Mouse (Mus musculus): ENCODE results near the gene Crebrf. TPM values are rescaled to one million over a fixed set of nuclear protein-coding genes. Genes with fewer than 3 reads are reported as not detected.
A peak's percentile ranks its signal among the peaks of the same experiment; 100 is the strongest.

The Crebrf gene
- polyA plus RNA-seq, 1 experiment, result 9.1 TPM

GRCm38 (mm10) chr17:26694171-26694570 lies 21.3 kb upstream of the Crebrf start:
- no peak overlapping the region for H3K27ac ChIP-seq (ENCODE audit: insufficient read depth, low read depth, low read length)
- no peak for DNase-seq
- WGBS, result 49% methylated on average over 7 of the region's 7 CpGs
- no peaks in the 10 kb centered on the region for H3K27me3 ChIP-seq (replicated peaks; ENCODE audit: control insufficient read depth, insufficient read depth, low read length)
- no peaks in the 10 kb centered on the region for H3K36me3 ChIP-seq (ENCODE audit: control insufficient read depth, insufficient read depth, low read length)
- no peak overlapping the region for H3K4me3 ChIP-seq (ENCODE audit: insufficient read depth, low read depth, low read length)
- H3K4me1 ChIP-seq (ENCODE audit: control insufficient read depth, insufficient read depth, low read length), result peaks cover 16% of the 10 kb centered on the region
- TF ChIP-seq POLR2A (IDR thresholded peaks at IDR 0.05; ENCODE audit: low read depth, low read length) (no peak), CTCF (conservative IDR thresholded peaks at IDR 0.05; ENCODE audit: insufficient read depth, insufficient read length, low read depth, low read length) (no peak)

GRCm38 (mm10) chr17:26695193-26695592 lies 20.3 kb upstream of the Crebrf start:
- WGBS, result 95% methylated on average over 3 of the region's 3 CpGs
- no peak for DNase-seq
- no peak overlapping the region for H3K4me3 ChIP-seq (ENCODE audit: insufficient read depth, low read depth, low read length)
- H3K27me3 ChIP-seq (replicated peaks; ENCODE audit: control insufficient read depth, insufficient read depth, low read length), result no peaks in the 10 kb centered on the region
- TF ChIP-seq POLR2A (IDR thresholded peaks at IDR 0.05; ENCODE audit: low read depth, low read length) (no peak), CTCF (conservative IDR thresholded peaks at IDR 0.05; ENCODE audit: insufficient read depth, insufficient read length, low read depth, low read length) (no peak)
- H3K4me1 ChIP-seq (ENCODE audit: control insufficient read depth, insufficient read depth, low read length), result peaks cover 14% of the 10 kb centered on the region
- no peak overlapping the region for H3K27ac ChIP-seq (ENCODE audit: insufficient read depth, low read depth, low read length)
- no peaks in the 10 kb centered on the region for H3K36me3 ChIP-seq (ENCODE audit: control insufficient read depth, insufficient read depth, low read length)

DNA sequence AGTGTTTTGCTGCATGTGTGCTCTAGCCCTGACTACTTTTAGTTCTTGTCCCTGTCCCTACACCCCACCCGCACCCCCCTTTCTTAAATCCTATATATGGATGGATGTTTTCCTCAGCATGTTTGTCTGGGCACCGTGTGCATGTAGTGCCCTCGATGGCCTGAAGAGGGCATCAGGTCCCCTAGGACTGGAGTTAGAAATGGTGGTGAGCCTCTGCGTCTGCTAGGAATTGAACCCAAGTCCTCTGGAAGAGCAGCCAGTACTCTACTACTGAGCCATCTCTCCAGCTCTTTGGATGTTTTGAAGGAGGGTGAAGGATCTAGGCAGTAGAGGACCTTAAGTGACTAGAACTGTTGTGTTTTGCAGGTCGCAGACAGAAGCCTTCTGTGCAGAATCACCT lies 16.6 kb upstream of the Crebrf start:
- Histone ChIP-seq H3K27me3 (replicated peaks; ENCODE audit: control insufficient read depth, insufficient read depth, low read length) (no peaks in the 10 kb centered on the region), H3K27ac (ENCODE audit: insufficient read depth, low read depth, low read length) (no peak overlapping the region), H3K36me3 (ENCODE audit: control insufficient read depth, insufficient read depth, low read length) (no peaks in the 10 kb centered on the region; the same call in 1 of the 2 replicates), H3K4me1 (ENCODE audit: control insufficient read depth, insufficient read depth, low read length) (0 out of 2 replicates have a peak, but pooled peaks cover under 1% of the 10 kb centered on the region), H3K4me3 (ENCODE audit: insufficient read depth, low read depth, low read length) (no peak overlapping the region)
- 87% methylated on average over 5 of the region's 5 CpGs for WGBS
- no peak for DNase-seq
- TF ChIP-seq CTCF (conservative IDR thresholded peaks at IDR 0.05; ENCODE audit: insufficient read depth, insufficient read length, low read depth, low read length) (peak; percentile 65), POLR2A (IDR thresholded peaks at IDR 0.05; ENCODE audit: low read depth, low read length) (no peak)

- Histone ChIP-seq H3K4me1 (ENCODE audit: control insufficient read depth, insufficient read depth, low read length) (no peaks in the 10 kb centered on the region), H3K27me3 (replicated peaks; ENCODE audit: control insufficient read depth, insufficient read depth, low read length) (no peaks in the 10 kb centered on the region), H3K36me3 (ENCODE audit: control insufficient read depth, insufficient read depth, low read length) (no peaks in the 10 kb centered on the region; the same call in 1 of the 2 replicates), H3K4me3 (ENCODE audit: insufficient read depth, low read depth, low read length) (no peak overlapping the region), H3K27ac (ENCODE audit: insufficient read depth, low read depth, low read length) (no peak overlapping the region)
- TF ChIP-seq POLR2A (IDR thresholded peaks at IDR 0.05; ENCODE audit: low read depth, low read length) (no peak), CTCF (conservative IDR thresholded peaks at IDR 0.05; ENCODE audit: insufficient read depth, insufficient read length, low read depth, low read length) (no peak)
- WGBS, result 72% methylated on average over 10 of the region's 10 CpGs
- peak; percentile 58 for DNase-seq
Observed at GRCm38 (mm10) chr17:26699819-26700616, 15.4 kb upstream of the Crebrf start.

GRCm38 (mm10) chr17:26701565-26701964 lies 13.9 kb upstream of the Crebrf start:
- TF ChIP-seq CTCF (conservative IDR thresholded peaks at IDR 0.05; ENCODE audit: insufficient read depth, insufficient read length, low read depth, low read length) (no peak), POLR2A (IDR thresholded peaks at IDR 0.05; ENCODE audit: low read depth, low read length) (no peak)
- Histone ChIP-seq H3K27ac (ENCODE audit: insufficient read depth, low read depth, low read length) (no peak overlapping the region), H3K27me3 (replicated peaks; ENCODE audit: control insufficient read depth, insufficient read depth, low read length) (no peaks in the 10 kb centered on the region), H3K4me1 (ENCODE audit: control insufficient read depth, insufficient read depth, low read length) (no peaks in the 10 kb centered on the region), H3K4me3 (ENCODE audit: insufficient read depth, low read depth, low read length) (no peak overlapping the region), H3K36me3 (ENCODE audit: control insufficient read depth, insufficient read depth, low read length) (no peaks in the 10 kb centered on the region; the same call in 1 of the 2 replicates)
- DNase-seq, result no peak
- 86% methylated on average over 13 of the region's 13 CpGs for WGBS

GRCm38 (mm10) chr17:26702621-26703020 lies 12.8 kb upstream of the Crebrf start:
- Histone ChIP-seq H3K27me3 (replicated peaks; ENCODE audit: control insufficient read depth, insufficient read depth, low read length) (no peaks in the 10 kb centered on the region), H3K27ac (ENCODE audit: insufficient read depth, low read depth, low read length) (no peak overlapping the region), H3K4me3 (ENCODE audit: insufficient read depth, low read depth, low read length) (no peak overlapping the region), H3K4me1 (ENCODE audit: control insufficient read depth, insufficient read depth, low read length) (no peaks in the 10 kb centered on the region), H3K36me3 (ENCODE audit: control insufficient read depth, insufficient read depth, low read length) (no peaks in the 10 kb centered on the region; the same call in 1 of the 2 replicates)
- 65% methylated on average over 4 of the region's 4 CpGs for WGBS
- TF ChIP-seq POLR2A (IDR thresholded peaks at IDR 0.05; ENCODE audit: low read depth, low read length), result no peak
- no peak for TF ChIP-seq CTCF (conservative IDR thresholded peaks at IDR 0.05; ENCODE audit: insufficient read depth, insufficient read length, low read depth, low read length)
- no peak for DNase-seq

GRCm38 (mm10) chr17:26703671-26704070 lies 11.8 kb upstream of the Crebrf start:
- TF ChIP-seq POLR2A (IDR thresholded peaks at IDR 0.05; ENCODE audit: low read depth, low read length) (no peak), CTCF (conservative IDR thresholded peaks at IDR 0.05; ENCODE audit: insufficient read depth, insufficient read length, low read depth, low read length) (no peak)
- 79% methylated on average over 4 of the region's 4 CpGs for WGBS

More at GRCm38 (mm10) chr17:26703671-26704070, 11.8 kb upstream of the Crebrf start:
- no peak overlapping the region for H3K27ac ChIP-seq (ENCODE audit: insufficient read depth, low read depth, low read length)
- DNase-seq, result no peak
- no peaks in the 10 kb centered on the region; the same call in 1 of the 2 replicates for H3K36me3 ChIP-seq (ENCODE audit: control insufficient read depth, insufficient read depth, low read length)
- H3K4me3 ChIP-seq (ENCODE audit: insufficient read depth, low read depth, low read length), result no peak overlapping the region
- no peaks in the 10 kb centered on the region for H3K27me3 ChIP-seq (replicated peaks; ENCODE audit: control insufficient read depth, insufficient read depth, low read length)
- no peaks in the 10 kb centered on the region for H3K4me1 ChIP-seq (ENCODE audit: control insufficient read depth, insufficient read depth, low read length)
